In the genomic region with DNA sequence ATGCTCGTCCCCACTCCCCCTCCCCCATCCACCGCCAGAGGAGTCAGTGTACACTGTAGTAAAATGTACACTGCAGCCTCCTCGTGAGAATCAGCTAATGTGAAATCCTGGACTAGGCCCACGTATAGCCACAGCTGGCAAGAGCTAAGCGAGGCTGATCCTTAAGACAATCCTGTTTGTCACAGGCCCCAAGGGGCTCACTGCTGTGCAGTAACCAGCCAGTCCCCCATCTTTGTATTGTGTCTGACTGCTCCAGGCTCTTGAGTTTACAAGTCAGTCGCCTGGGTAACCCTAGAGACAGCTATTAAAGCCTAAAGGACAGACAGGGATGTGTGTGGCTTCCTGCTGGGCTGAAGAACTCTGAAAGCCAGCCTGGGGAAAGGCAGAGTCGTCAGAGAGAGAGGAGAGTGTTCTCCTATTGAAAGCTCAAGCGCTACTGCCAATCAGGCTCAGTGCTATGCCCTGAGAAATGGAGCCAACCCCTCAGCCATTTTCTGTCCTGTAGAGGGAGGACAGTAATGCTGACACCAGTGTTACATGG, we compare ENCODE assay signal across 9 mouse cellular contexts. TPM values are rescaled to one million over a fixed set of nuclear protein-coding genes. Genes with fewer than 3 reads are reported as not detected.
DNase-seq lines count a peak whose midpoint lies in the region; ATAC-seq lines count a peak whose summit lies in the region.
"Had no signal": no experiment of that assay in that cellular context is flagged by ENCODE, and none has a peak within 500 bp of the region (broad histone marks: within the 10 kb centered on the region; RNA-seq: fewer than 3 reads in every experiment).

No protein-coding gene starts in this region.

- no peaks in the 10 kb centered on the region for H3K27me3 ChIP-seq in kidney, embryonic 15.5 days
- H3K27me3 ChIP-seq in hindbrain, embryonic 16.5 days (replicated peaks; ENCODE audit: control insufficient read depth, insufficient read depth, low read length), result no peaks in the 10 kb centered on the region
- H3K27me3 ChIP-seq in neural tube, embryonic 13.5 days, result no peaks in the 10 kb centered on the region

- H3K4me1 ChIP-seq in kidney, embryonic 15.5 days, result peaks cover 24% of the 10 kb centered on the region
- H3K4me1 ChIP-seq in hindbrain, embryonic 16.5 days (ENCODE audit: control insufficient read depth, insufficient read depth, low read depth, low read length), result peaks cover 7% of the 10 kb centered on the region
- peaks cover 22% of the 10 kb centered on the region for H3K4me1 ChIP-seq in neural tube, embryonic 13.5 days (replicated peaks)

- no peaks in the 10 kb centered on the region for H3K9me3 ChIP-seq in kidney, embryonic 15.5 days (replicated peaks)
- H3K9me3 ChIP-seq in hindbrain, embryonic 16.5 days (ENCODE audit: control insufficient read depth, low read length), result no peaks in the 10 kb centered on the region
- H3K9me3 ChIP-seq in neural tube, embryonic 13.5 days, result no peaks in the 10 kb centered on the region

- no peak overlapping the region for H3K4me2 ChIP-seq in kidney, embryonic 15.5 days
- H3K4me2 ChIP-seq in hindbrain, embryonic 16.5 days (ENCODE audit: low read length), result no peak overlapping the region
- H3K4me2 ChIP-seq in neural tube, embryonic 13.5 days, result peak overlapping the region; percentile 2; the same call in 1 of the 2 replicates

- 0 out of 2 replicates have a peak overlapping the region, but pooled peaks have one; percentile 19 for H3K27ac ChIP-seq in kidney, embryonic 15.5 days
- H3K27ac ChIP-seq in hindbrain, embryonic 16.5 days (ENCODE audit: low read depth, low read length), result peak overlapping the region; percentile 51
- peak overlapping the region; percentile 72 for H3K27ac ChIP-seq in neural tube, embryonic 13.5 days (replicated peaks)

- no peak overlapping the region for H3K9ac ChIP-seq in kidney, embryonic 15.5 days
- H3K9ac ChIP-seq in hindbrain, embryonic 16.5 days (ENCODE audit: low read depth, low read length), result peak overlapping the region; percentile 35; the same call in 1 of the 2 replicates
- H3K9ac ChIP-seq in neural tube, embryonic 13.5 days, result 0 out of 2 replicates have a peak overlapping the region, but pooled peaks have one; percentile 26

- WGBS in kidney, embryonic 15.5 days, result 23% methylated on average over 8 of the region's 8 CpGs
- 1% methylated on average over 8 of the region's 8 CpGs for WGBS in hindbrain, embryonic 16.5 days
- WGBS in neural tube, embryonic 13.5 days, result 1% methylated on average over 8 of the region's 8 CpGs

- DNase-seq in kidney, postnatal 14 days, result no peak
- DNase-seq in embryo, embryonic 11 days, result peak; percentile 72
- DNase-seq in adrenal gland, postnatal 14 days, result no peak
- no peak for DNase-seq in right cerebral cortex, postnatal 4 days
- DNase-seq in heart, adult 8-10 months (ENCODE audit: low spot score), result no peak
- DNase-seq: kidney, postnatal 10 days had no signal

- no peaks in the 10 kb centered on the region for H3K36me3 ChIP-seq in kidney, embryonic 15.5 days
- H3K36me3 ChIP-seq in hindbrain, embryonic 16.5 days (ENCODE audit: control insufficient read depth, insufficient read depth, low read length), result no peaks in the 10 kb centered on the region
- no peaks in the 10 kb centered on the region for H3K36me3 ChIP-seq in neural tube, embryonic 13.5 days

- H3K4me3 ChIP-seq in kidney, embryonic 15.5 days (replicated peaks), result no peak overlapping the region
- no peak overlapping the region for H3K4me3 ChIP-seq in hindbrain, embryonic 16.5 days (ENCODE audit: low read length)
- no peak overlapping the region for H3K4me3 ChIP-seq in neural tube, embryonic 13.5 days

- peak; percentile 27; the same call in 1 of the 2 replicates for ATAC-seq in kidney, embryonic 15.5 days (replicated peaks; ENCODE audit: low FRiP score)
- peak; percentile 87 for ATAC-seq in hindbrain, embryonic 16.5 days
- ATAC-seq in neural tube, embryonic 13.5 days (ENCODE audit: low read depth), result peak; percentile 92

RNA-seq across cellular contexts. Expression of gene Myo5c, which starts 29.6 kb away (rescaled TPM):
- polyA plus RNA-seq in kidney, embryonic 15.5 days (2015; fragmentation: Nextera tagmentation; extraction: Ambion mirVana), result 3.7 and 3.9 TPM in 2 replicates
- 0.41 and 0.51 TPM in 2 replicates for polyA plus RNA-seq in hindbrain, embryonic 16.5 days (2015; fragmentation: Nextera tagmentation; extraction: Ambion mirVana)
- 0.45 TPM in 2 replicates for polyA plus RNA-seq in neural tube, embryonic 13.5 days (2015; fragmentation: Nextera tagmentation; extraction: Ambion mirVana)
- 7.0 and 7.3 TPM in 2 replicates for total RNA-seq in adrenal gland, postnatal 14 days (2021)
- total RNA-seq in heart, adult 8-10 months (2022), result 1 to 10 TPM; 3.8 to 7.2 (median 5.3) TPM

RNA-seq across cellular contexts. Expression of gene Gnb5, which starts 44.7 kb away (rescaled TPM):
- 24.9 and 27.3 TPM in 2 replicates for polyA plus RNA-seq in kidney, embryonic 15.5 days (2015; fragmentation: Nextera tagmentation; extraction: Ambion mirVana)
- polyA plus RNA-seq in hindbrain, embryonic 16.5 days (2015; fragmentation: Nextera tagmentation; extraction: Ambion mirVana), result 89.1 and 97.7 TPM in 2 replicates
- polyA plus RNA-seq in neural tube, embryonic 13.5 days (2015; fragmentation: Nextera tagmentation; extraction: Ambion mirVana), result 60.7 and 63.7 TPM in 2 replicates
- 30.0 and 32.6 TPM in 2 replicates for total RNA-seq in adrenal gland, postnatal 14 days (2021)
- 10 to 100 TPM; 20.4 to 25.1 (median 23.8) TPM for total RNA-seq in heart, adult 8-10 months (2022)

Comparison
In these comparisons a context has a peak if more than half of its experiments do, and no peak if none do; other contexts are left out.
1. ATAC-seq: peak in every context shown above with its lines; median percentile 92 in neural tube, embryonic 13.5 days; 87 in hindbrain, embryonic 16.5 days; 27 in kidney, embryonic 15.5 days.
2. H3K27ac ChIP-seq: peak in every context shown above with its lines; median percentile 72 in neural tube, embryonic 13.5 days; 51 in hindbrain, embryonic 16.5 days; 19 in kidney, embryonic 15.5 days.